Mouse (Mus musculus) layer of hippocampus, adult 8-10 months (tissue): ENCODE measurements around the gene Prrg2. TPM values are rescaled to one million over a fixed set of nuclear protein-coding genes. Genes with fewer than 3 reads are reported as not detected.
A peak's percentile ranks its signal among the peaks of the same experiment; 100 is the strongest.

Source experiments
- DNase-seq, 2 experiments: peaks; one replicate each; pipeline ENCODE4 v3.0.0; 2022; ENCODE audit warnings: low spot score in 2 of 2
- total RNA-seq, 4 experiments: library from RNA; stranded (reverse); gene quantifications; 2 replicates each; pipeline ENCODE4 v1.2.4; 2022

Gene Prrg2
- total RNA-seq, 4 experiments from 2014 or later, result 6.5 to 7.6 (median 6.9) TPM

- DNase-seq, result no peak
Observed at GRCm38 (mm10) chr7:45058607-45059571, 3.6 kb downstream of the Prrg2 start.

- DNase-seq, result no peak
Observed at GRCm38 (mm10) chr7:45056972-45057348, 5.5 kb downstream of the Prrg2 start.

GRCm38 (mm10) chr7:45056329-45056971 lies 6.0 kb downstream of the Prrg2 start:
- DNase-seq, result no peak

GRCm38 (mm10) chr7:45053931-45054510 lies 8.5 kb downstream of the Prrg2 start:
- DNase-seq, result peak; percentile 92 to 95

GRCm38 (mm10) chr7:45053117-45053930 lies 9.2 kb downstream of the Prrg2 start:
- peak in 1 of 2 experiments; percentile 64 for DNase-seq

GRCm38 (mm10) chr7:45052862-45053116 lies 9.7 kb downstream of the Prrg2 start, which contains the start of gene Prr12:
Gene Prr12 (minus strand): TSS chr7:45052881.
- DNase-seq, result no peak

GRCm38 (mm10) chr7:45052181-45052861 lies 10.2 kb downstream of the Prrg2 start:
- DNase-seq, result peak in 1 of 2 experiments; percentile 41

GRCm38 (mm10) chr7:45051601-45051974 lies 10.9 kb downstream of the Prrg2 start:
- no peak for DNase-seq

- DNase-seq, result peak; percentile 64 to 84
Observed at GRCm38 (mm10) chr7:45050945-45051600, 11.4 kb downstream of the Prrg2 start.

GRCm38 (mm10) chr7:45048923-45049657 lies 13.4 kb downstream of the Prrg2 start:
- DNase-seq, result no peak

- DNase-seq, result no peak
Observed at GRCm38 (mm10) chr7:45048001-45048890, 14.2 kb downstream of the Prrg2 start.

GRCm38 (mm10) chr7:45047491-45047890 lies 15.0 kb downstream of the Prrg2 start:
- no peak for DNase-seq

GRCm38 (mm10) chr7:45046853-45047350 lies 15.6 kb downstream of the Prrg2 start:
- DNase-seq, result no peak

GRCm38 (mm10) chr7:45045741-45046140 lies 16.7 kb downstream of the Prrg2 start:
- no peak for DNase-seq

- no peak for DNase-seq
Observed at GRCm38 (mm10) chr7:45043307-45043706, 19.2 kb downstream of the Prrg2 start.

GRCm38 (mm10) chr7:45040851-45041250 lies 21.6 kb downstream of the Prrg2 start:
- no peak for DNase-seq

- no peak for DNase-seq
Observed at GRCm38 (mm10) chr7:45038411-45038810, 24.1 kb downstream of the Prrg2 start.

GRCm38 (mm10) chr7:45037720-45038361 lies 24.6 kb downstream of the Prrg2 start:
- DNase-seq, result no peak
